Mouse (Mus musculus) kidney, embryonic 15.5 days (tissue): ENCODE measurements around the gene Tmem25. TPM values are rescaled to one million over a fixed set of nuclear protein-coding genes. Genes with fewer than 3 reads are reported as not detected.
A peak's percentile ranks its signal among the peaks of the same experiment; 100 is the strongest.
"Not testable (repeated sequence)": the region's sequence is repeated elsewhere in the genome, so short reads cannot be mapped to it uniquely, and the experiment has no call there.

Experiments
- ATAC-seq: fragments of 200-750 bp; cut with Nextera tagmentation; replicated peaks from 2 replicates; pipeline ENCODE4 v1.8.0; 2017; ENCODE audit warnings: moderate TSS enrichment; ENCODE audit not compliant: low FRiP score
- H3K27ac ChIP-seq: fragments of 300-500 bp; sonication (generic); 2 replicates; pipeline ENCODE4 v1.5.1; 2015; ENCODE audit warnings: mild to moderate bottlenecking, inconsistent platforms
- H3K27me3 ChIP-seq: fragments of 300-500 bp; sonication (generic); 2 replicates; pipeline ENCODE4 v1.6.1; 2015; ENCODE audit warnings: inconsistent platforms
- H3K36me3 ChIP-seq: fragments of 300-500 bp; sonication (generic); 2 replicates; pipeline ENCODE4 v1.6.1; 2015; ENCODE audit warnings: inconsistent platforms
- H3K4me1 ChIP-seq: fragments of 300-500 bp; sonication (generic); 2 replicates; pipeline ENCODE4 v1.6.1; 2015; ENCODE audit warnings: inconsistent platforms
- H3K4me2 ChIP-seq: fragments of 300-500 bp; sonication (generic); 2 replicates; pipeline ENCODE4 v1.6.1; 2015; ENCODE audit warnings: moderate library complexity, mild to moderate bottlenecking, inconsistent platforms
- H3K4me3 ChIP-seq: fragments of 300-500 bp; sonication (generic); replicated peaks from 2 replicates; pipeline ENCODE4 v1.5.1; 2015; ENCODE audit warnings: mild to moderate bottlenecking, inconsistent platforms
- H3K9ac ChIP-seq: fragments of 300-500 bp; sonication (generic); 2 replicates; pipeline ENCODE4 v1.6.1; 2015; ENCODE audit warnings: mild to moderate bottlenecking, inconsistent platforms
- H3K9me3 ChIP-seq: fragments of 300-500 bp; sonication (generic); replicated peaks from 2 replicates; pipeline ENCODE4 v1.6.1; 2016; ENCODE audit warnings: inconsistent platforms
- WGBS: fragments of 180-500 bp; shearing (Covaris S2); methylation state at CpG from one replicate; pipeline ENCODE4 v1.1.7; 2015; ENCODE audit warnings: mixed read lengths; 5-methylcytosine and 5-hydroxymethylcytosine counted together
- polyA plus RNA-seq: library from polyadenylated mRNA; unstranded; fragments of >200 nt; fragmentation: Nextera tagmentation; extraction: Ambion mirVana; gene quantifications from 2 replicates; pipeline ENCODE4 v1.2.1, GENCODE M21; 2015

Tmem25 gene
- polyA plus RNA-seq, 1 experiment from 2014 or later, result 24.6 TPM

DNA sequence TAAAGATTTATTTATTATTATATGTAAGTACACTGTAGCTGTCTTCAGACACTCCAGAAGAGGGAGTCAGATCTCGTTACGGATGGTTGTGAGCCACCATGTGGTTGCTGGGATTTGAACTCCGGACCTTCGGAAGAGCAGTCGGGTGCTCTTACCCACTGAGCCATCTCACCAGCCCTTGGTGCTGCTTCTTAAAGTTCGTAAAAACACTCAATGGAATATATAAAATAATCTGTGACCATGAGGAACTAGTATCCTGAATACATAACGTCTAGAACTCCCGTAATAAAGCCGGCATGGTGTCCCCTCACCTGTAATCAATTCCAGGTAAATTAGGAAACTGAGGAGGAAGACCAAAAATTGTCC, 31.1 kb downstream of the Tmem25 start:
- Histone ChIP-seq H3K27ac (peak overlapping the region; percentile 98; the same call in 1 of the 2 replicates), H3K4me3 (peak overlapping the region; percentile 82), H3K4me2 (peak overlapping the region; percentile 73), H3K4me1 (peaks cover 17% of the 10 kb centered on the region), H3K9ac (peak overlapping the region; percentile 99; the same call in 1 of the 2 replicates)
- not testable (repeated sequence) for H3K9me3 ChIP-seq, H3K36me3 ChIP-seq, ATAC-seq, H3K27me3 ChIP-seq
- 42% methylated on average over 7 of the region's 9 CpGs for WGBS

DNA sequence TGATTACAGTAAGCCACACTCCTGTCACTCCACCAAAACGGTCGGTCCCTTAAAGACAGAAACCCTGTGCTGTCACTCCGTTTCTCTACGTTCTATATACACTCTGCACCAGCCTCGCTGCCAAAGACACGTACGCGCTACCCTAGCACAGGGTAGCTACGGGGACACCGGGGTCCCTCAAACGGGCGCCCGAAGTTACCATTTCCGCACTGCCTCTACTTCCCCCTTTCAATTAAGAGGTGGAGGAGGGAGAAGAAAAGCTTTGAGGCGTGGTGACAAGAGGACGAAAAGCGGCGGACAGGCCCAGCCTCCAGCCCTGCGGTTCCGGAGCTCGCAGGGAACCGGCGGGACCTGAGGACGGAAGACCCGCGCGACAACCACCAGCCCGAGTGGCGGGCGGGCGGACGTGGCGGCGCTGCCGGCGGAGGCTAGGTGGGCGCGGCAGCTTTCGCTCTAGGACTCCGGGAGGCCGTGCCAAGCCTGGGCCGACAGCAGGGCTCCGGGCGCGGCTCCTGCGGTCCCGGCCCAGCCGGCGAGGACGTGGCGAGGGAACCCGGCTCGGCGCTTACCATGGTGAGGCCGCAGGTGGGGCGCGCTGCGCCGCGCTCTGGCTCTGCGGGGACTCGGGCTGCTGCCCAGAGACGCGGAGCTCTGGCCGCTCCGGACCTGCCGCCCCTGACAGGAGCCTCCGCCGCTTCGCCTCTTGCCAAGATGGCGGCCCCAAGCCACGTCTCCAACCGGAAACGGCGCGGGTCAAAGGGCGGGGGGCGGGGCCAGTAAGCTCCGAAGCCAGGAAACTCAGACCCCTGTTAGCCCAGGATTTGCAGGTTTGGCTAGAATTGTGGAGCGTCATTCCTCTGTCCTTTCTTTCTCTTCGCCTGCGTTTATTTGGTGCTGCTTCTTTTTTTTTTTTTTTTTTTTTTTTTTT, 31.7 kb downstream of the Tmem25 start, which contains the start of the genes Arcn1 and Ift46:
TSS of gene Arcn1 (minus strand) at position 745 of the 928 bp plus-strand sequence.
TSS of gene Ift46 (plus strand) at position 808 of the 928 bp plus-strand sequence.
- Histone ChIP-seq H3K4me3 (peak within 1 kb of the TSS; percentile 82), H3K4me2 (peak within 1 kb of the TSS; percentile 73), H3K27ac (peak within 1 kb of the TSS; percentile 98), H3K4me1 (peaks cover 21% of the 10 kb centered on the region), H3K9ac (peak within 1 kb of the TSS; percentile 99), H3K27me3 (no peaks in the 10 kb centered on the region), H3K9me3 (no peaks in the 10 kb centered on the region; the same call in 1 of the 2 replicates), H3K36me3 (no peaks in the 10 kb centered on the region)
- under 1% methylated on average over 82 of the region's 82 CpGs for WGBS
- peak; percentile 92 for ATAC-seq

DNA sequence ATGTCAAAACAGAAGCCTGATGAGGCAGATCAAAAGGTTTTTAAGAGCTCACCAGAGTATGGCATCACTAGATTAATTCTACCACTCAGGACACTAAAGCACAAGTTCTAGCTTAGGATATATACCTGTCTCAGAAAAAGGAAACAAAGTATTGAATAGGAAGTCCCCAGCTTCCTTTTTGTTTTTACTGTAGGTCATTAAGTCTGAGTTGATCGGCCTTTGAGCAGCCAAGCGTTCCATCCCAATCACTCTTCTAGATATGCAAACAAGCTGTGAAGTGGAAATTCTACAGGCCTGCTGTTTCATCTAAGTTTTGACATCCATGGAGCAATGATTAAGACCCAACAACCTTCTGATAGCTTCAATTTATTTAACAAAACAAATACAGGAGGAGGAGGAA, 38.2 kb downstream of the Tmem25 start:
- no peaks in the 10 kb centered on the region for H3K9me3 ChIP-seq
- peaks cover 30% of the 10 kb centered on the region for H3K4me1 ChIP-seq

DNA sequence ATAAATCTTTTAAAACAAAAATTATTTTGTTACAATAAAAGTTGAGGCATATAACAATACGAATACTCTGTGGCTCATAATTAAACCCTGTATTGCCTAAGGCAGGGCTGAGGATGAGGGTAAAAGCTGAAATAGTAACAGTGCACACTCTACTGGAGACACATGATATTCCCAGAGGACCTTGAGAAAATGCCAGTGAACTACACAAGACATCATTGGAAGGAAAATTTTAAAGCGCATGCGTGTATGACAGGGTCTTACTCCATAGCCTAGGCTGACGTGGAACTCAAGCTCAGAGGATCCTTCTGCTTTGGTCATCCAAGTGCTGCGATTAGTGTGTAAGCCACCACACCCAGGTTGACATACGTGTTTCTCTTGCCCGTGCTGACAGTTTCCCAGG, 50.6 kb downstream of the Tmem25 start:
- Histone ChIP-seq H3K27me3 (no peaks in the 10 kb centered on the region), H3K9me3 (no peaks in the 10 kb centered on the region), H3K27ac (no peak overlapping the region), H3K4me3 (no peak overlapping the region), H3K4me2 (no peak overlapping the region), H3K9ac (no peak overlapping the region), H3K4me1 (no peaks in the 10 kb centered on the region), H3K36me3 (peaks cover 99% of the 10 kb centered on the region)
- no peak for ATAC-seq
- WGBS, result 90% methylated on average over 7 of the region's 7 CpGs

More for the DNA sequence above, 38.2 kb downstream of the Tmem25 start:
- H3K4me2 ChIP-seq, result no peak overlapping the region
- ATAC-seq, result no peak
- no peaks in the 10 kb centered on the region for H3K27me3 ChIP-seq
- 34% methylated on average over 2 of the region's 2 CpGs for WGBS
- peaks cover 53% of the 10 kb centered on the region for H3K36me3 ChIP-seq
- no peak overlapping the region for H3K27ac ChIP-seq
- no peak overlapping the region for H3K4me3 ChIP-seq
- no peak overlapping the region for H3K9ac ChIP-seq

DNA sequence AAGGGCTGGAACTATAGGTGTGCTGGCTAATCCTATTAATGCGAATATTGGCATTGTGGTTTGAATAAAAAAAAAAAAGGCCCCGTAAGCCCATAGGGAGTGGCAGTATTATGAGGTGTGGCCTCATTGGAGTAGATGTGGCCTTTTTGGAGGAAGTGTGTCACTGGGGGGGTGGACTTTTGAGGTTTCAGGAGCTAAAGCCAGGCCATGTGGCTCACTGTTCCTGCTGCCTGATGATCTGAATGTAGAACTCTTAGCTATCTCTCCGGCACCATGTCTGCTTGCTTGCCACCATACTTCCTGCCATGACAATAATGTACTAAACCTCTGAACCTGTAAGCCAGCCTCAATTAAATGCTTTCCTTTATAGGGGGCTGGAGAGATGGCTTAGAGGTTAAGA, 51.8 kb downstream of the Tmem25 start:
- ATAC-seq, result no peak
- no peaks in the 10 kb centered on the region for H3K9me3 ChIP-seq
- H3K9ac ChIP-seq, result no peak overlapping the region
- H3K4me2 ChIP-seq, result no peak overlapping the region
- no peaks in the 10 kb centered on the region for H3K27me3 ChIP-seq
- no peaks in the 10 kb centered on the region for H3K4me1 ChIP-seq
- H3K36me3 ChIP-seq, result peaks cover 99% of the 10 kb centered on the region
- WGBS, result 97% methylated on average over 3 of the region's 3 CpGs
- no peak overlapping the region for H3K4me3 ChIP-seq
- H3K27ac ChIP-seq, result no peak overlapping the region

DNA sequence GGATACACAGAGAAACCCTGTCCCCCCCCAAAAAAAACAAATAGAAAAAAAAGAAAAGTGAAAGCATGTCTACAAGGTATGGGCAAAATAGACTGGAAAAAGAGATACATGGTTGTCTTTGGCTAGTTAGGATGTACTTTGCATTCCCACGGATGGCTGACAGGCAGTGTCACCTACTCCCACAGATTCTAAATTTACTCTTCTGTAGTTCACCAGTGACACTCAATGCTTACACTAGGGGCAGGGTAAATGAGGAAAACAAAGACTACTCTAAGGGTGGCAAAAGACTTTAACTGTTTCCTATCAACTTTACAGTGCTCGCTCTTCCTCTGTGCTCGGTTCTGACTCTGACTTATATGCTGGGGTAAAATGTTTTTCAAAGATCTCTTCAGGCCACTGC, 52.4 kb downstream of the Tmem25 start:
- H3K9ac ChIP-seq, result no peak overlapping the region
- no peak overlapping the region for H3K4me3 ChIP-seq
- no peak overlapping the region for H3K4me2 ChIP-seq
- no peak overlapping the region for H3K27ac ChIP-seq
- no peaks in the 10 kb centered on the region for H3K9me3 ChIP-seq
- H3K4me1 ChIP-seq, result no peaks in the 10 kb centered on the region
- peaks cover 97% of the 10 kb centered on the region for H3K36me3 ChIP-seq
- 71% methylated on average over 3 of the region's 3 CpGs for WGBS
- no peak for ATAC-seq
- H3K27me3 ChIP-seq, result no peaks in the 10 kb centered on the region

DNA sequence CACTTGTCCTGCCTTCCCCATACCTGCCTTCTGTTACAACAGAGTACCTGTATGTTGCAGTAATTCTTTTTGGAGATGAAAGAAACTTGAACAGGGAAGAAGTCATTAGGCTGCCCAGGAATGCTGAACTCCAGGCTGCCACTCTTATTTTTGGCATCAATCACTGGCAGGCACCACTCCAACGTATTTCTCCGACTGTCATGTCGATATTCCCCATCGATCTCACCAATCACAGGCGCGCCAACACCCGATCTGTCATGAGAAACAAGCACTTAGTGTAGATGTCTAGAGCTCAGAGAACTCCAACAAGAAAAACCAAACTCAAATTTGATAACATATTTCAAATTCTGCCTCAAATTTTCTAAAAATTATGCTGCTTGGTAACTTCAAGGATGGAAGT, 53.7 kb downstream of the Tmem25 start:
- no peaks in the 10 kb centered on the region for H3K4me1 ChIP-seq
- H3K9ac ChIP-seq, result no peak overlapping the region
- H3K4me2 ChIP-seq, result no peak overlapping the region
- H3K27me3 ChIP-seq, result no peaks in the 10 kb centered on the region
- WGBS, result 95% methylated on average over 7 of the region's 7 CpGs
- no peak for ATAC-seq
- no peaks in the 10 kb centered on the region for H3K9me3 ChIP-seq
- no peak overlapping the region for H3K27ac ChIP-seq
- H3K36me3 ChIP-seq, result peaks cover 94% of the 10 kb centered on the region
- no peak overlapping the region for H3K4me3 ChIP-seq

Other genes starting within 250 kb of the Tmem25 start
- gene Cxcr5, start 237.4 kb downstream of the Tmem25 start, polyA plus RNA-seq, result not detected in 2 replicates
- 16.7 and 17.9 TPM in 2 replicates for gene Ddx6, start 194.4 kb downstream of the Tmem25 start, polyA plus RNA-seq
- gene Treh, start 126.1 kb downstream of the Tmem25 start, polyA plus RNA-seq, result 0.22 and 0.23 TPM in 2 replicates
- 34.5 and 36.4 TPM in 2 replicates for gene Phldb1, start 64.1 kb downstream of the Tmem25 start, polyA plus RNA-seq
- 201 and 202 TPM in 2 replicates for gene Arcn1, start 31.5 kb downstream of the Tmem25 start, polyA plus RNA-seq
- gene Ift46, start 31.4 kb downstream of the Tmem25 start, polyA plus RNA-seq, result 99.3 and 105 TPM in 2 replicates
- gene Ttc36, start 3.8 kb upstream of the Tmem25 start, polyA plus RNA-seq, result 87.3 and 99.8 TPM in 2 replicates
- gene Kmt2a, start 82.0 kb upstream of the Tmem25 start, polyA plus RNA-seq, result 14.6 and 16.3 TPM in 2 replicates
- gene Atp5l, start 121.4 kb upstream of the Tmem25 start, polyA plus RNA-seq, result 714 and 843 TPM in 2 replicates
- 23.7 and 25.5 TPM in 2 replicates for gene Ube4a, start 166.3 kb upstream of the Tmem25 start, polyA plus RNA-seq
- not detected in 2 replicates for gene Cd3g, start 181.1 kb upstream of the Tmem25 start, polyA plus RNA-seq
- gene Cd3d, start 182.5 kb upstream of the Tmem25 start, polyA plus RNA-seq, result not detected in 2 replicates
- 0.28 TPM in 1 of 2 replicates, not detected in the other for gene Cd3e, start 210.3 kb upstream of the Tmem25 start, polyA plus RNA-seq
- 17.9 and 20.5 TPM in 2 replicates for gene Mpzl2, start 240.5 kb upstream of the Tmem25 start, polyA plus RNA-seq